Mouse (Mus musculus) bone marrow, adult 2 months (tissue): ENCODE data around the gene Csrnp3.

Experiments
- CTCF ChIP-seq: fragments of 200-500 bp; IDR thresholded peaks from 2 replicates; pipeline ENCODE4 v1.5.1; 2011; ENCODE audit warnings: low read length, control low read depth; ENCODE audit not compliant: control insufficient read depth, insufficient read depth
- POLR2A ChIP-seq: fragments of 200-500 bp; IDR thresholded peaks from 2 replicates; pipeline ENCODE4 v1.6.1; 2011; ENCODE audit warnings: low read depth, mild to moderate bottlenecking, control low read depth, low read length, borderline replicate concordance; ENCODE audit not compliant: control insufficient read depth

DNA sequence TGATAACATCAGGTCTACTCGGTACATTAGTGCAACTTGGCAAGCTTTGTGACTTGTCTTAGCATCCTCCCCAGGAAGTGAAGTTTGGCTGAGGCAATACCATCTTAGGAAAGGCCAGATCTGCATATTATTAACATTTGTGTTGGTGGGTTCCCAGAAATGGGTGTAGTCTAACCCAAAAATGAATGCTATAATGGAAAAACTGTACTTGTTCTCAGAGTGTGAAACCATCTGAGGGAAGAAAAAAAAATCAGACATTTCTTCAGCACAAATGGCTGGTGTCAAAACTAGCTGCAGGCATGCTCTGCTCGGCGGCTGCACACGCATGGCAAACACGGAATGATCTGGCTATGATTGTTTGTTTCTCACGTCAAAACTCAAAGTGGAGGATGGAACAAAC is 18.8 kb upstream of the Csrnp3 start:
- no peak for TF ChIP-seq CTCF
- TF ChIP-seq POLR2A, result no peak
